Mouse (Mus musculus) layer of hippocampus, postnatal 36 days (tissue): ENCODE measurements around the gene Tomm6. TPM values are rescaled to one million over a fixed set of nuclear protein-coding genes. Genes with fewer than 3 reads are reported as not detected.
A peak's percentile ranks its signal among the peaks of the same experiment; 100 is the strongest.
"Not testable (repeated sequence)": the region's sequence is repeated elsewhere in the genome, so short reads cannot be mapped to it uniquely, and the experiment has no call there.

ENCODE experiments used
- DNase-seq, 2 experiments: peaks; one replicate each; pipeline ENCODE4 v3.0.0; 2022
- total RNA-seq, 2 experiments: library from RNA; stranded (reverse); gene quantifications; 2 replicates each; pipeline ENCODE4 v1.2.3; 2021

Tomm6 gene
- total RNA-seq, 2 experiments from 2014 or later, result 192 to 223 TPM

- peak; percentile 96 for DNase-seq
These were observed 6.5 kb upstream of the Tomm6 start, which contains the start of gene Prickle4 for GRCm38 (mm10) chr17:47694503-47695336. Prickle4 (minus strand) TSS chr17:47694736.

GRCm38 (mm10) chr17:47694442-47694502 lies 6.1 kb upstream of the Tomm6 start, which contains the start of gene Gm21981:
Gm21981 (minus strand) TSS chr17:47694455.
- no peak for DNase-seq

GRCm38 (mm10) chr17:47693671-47694441 lies 5.7 kb upstream of the Tomm6 start:
- no peak for DNase-seq

GRCm38 (mm10) chr17:47691650-47692049 lies 3.5 kb upstream of the Tomm6 start:
- DNase-seq, result no peak

GRCm38 (mm10) chr17:47689894-47690293 lies 1.7 kb upstream of the Tomm6 start:
- DNase-seq, result no peak

- DNase-seq, result peak; percentile 77 to 78
These were observed 706 bp upstream of the Tomm6 start, which contains the start of gene Frs3 for GRCm38 (mm10) chr17:47688608-47689575. Frs3 (plus strand) TSS chr17:47689030.

GRCm38 (mm10) chr17:47687409-47688343 lies 510 bp downstream of the Tomm6 start:
- DNase-seq, result peak; percentile 93 to 94

GRCm38 (mm10) chr17:47682836-47683235 lies 5.3 kb downstream of the Tomm6 start:
- no peak for DNase-seq

- DNase-seq, result no peak
These were observed 9.5 kb downstream of the Tomm6 start for GRCm38 (mm10) chr17:47678702-47679101.

- DNase-seq, result no peak
These were observed 9.9 kb downstream of the Tomm6 start for GRCm38 (mm10) chr17:47678238-47678637.

GRCm38 (mm10) chr17:47676581-47676980 lies 11.6 kb downstream of the Tomm6 start:
- peak; percentile 71 to 76 for DNase-seq

GRCm38 (mm10) chr17:47672311-47673111 lies 15.7 kb downstream of the Tomm6 start:
- peak; percentile 41 to 42 for DNase-seq

- DNase-seq, result no peak
These were observed 16.2 kb downstream of the Tomm6 start for GRCm38 (mm10) chr17:47671988-47672310.

GRCm38 (mm10) chr17:47669166-47669565 lies 19.0 kb downstream of the Tomm6 start:
- DNase-seq, result no peak

- no peak for DNase-seq
These were observed 23.7 kb downstream of the Tomm6 start for GRCm38 (mm10) chr17:47664474-47664873.

- no peak for DNase-seq
These were observed 25.0 kb downstream of the Tomm6 start for GRCm38 (mm10) chr17:47663009-47663713.

GRCm38 (mm10) chr17:47658741-47659243 lies 29.4 kb downstream of the Tomm6 start:
- no peak for DNase-seq

GRCm38 (mm10) chr17:47657901-47658300 lies 30.3 kb downstream of the Tomm6 start:
- no peak for DNase-seq

- DNase-seq, result no peak
These were observed 32.5 kb downstream of the Tomm6 start for GRCm38 (mm10) chr17:47655697-47656096.

GRCm38 (mm10) chr17:47654346-47654745 lies 33.8 kb downstream of the Tomm6 start:
- not testable (repeated sequence) for DNase-seq
